Mouse (Mus musculus): ENCODE results near the gene Smndc1. TPM values are rescaled to one million over a fixed set of nuclear protein-coding genes. Genes with fewer than 3 reads are reported as not detected.
A peak's percentile ranks its signal among the peaks of the same experiment; 100 is the strongest.

The Smndc1 gene
- 45.4 and 47.2 TPM in 2 replicates for polyA plus RNA-seq (2016; fragmentation: Nextera tagmentation; extraction: Ambion mirVana)

GRCm38 (mm10) chr19:53390495-53391007 is at the start of gene Smndc1:
TSS of gene Smndc1 (minus strand) at chr19:53390578.
- H3K27ac ChIP-seq: peak within 1 kb of the TSS; percentile 99
- peak; percentile 100 for DNase-seq (ENCODE audit: extremely low spot score, low spot score)
- H3K4me1 ChIP-seq: peaks cover 22% of the 10 kb centered on the region
- H3K36me3 ChIP-seq (replicated peaks): peaks cover 37% of the 10 kb centered on the region
- H3K9me3 ChIP-seq: no peaks in the 10 kb centered on the region
- H3K27me3 ChIP-seq (ENCODE audit: poor library complexity, severe bottlenecking): no peaks in the 10 kb centered on the region
- peak within 1 kb of the TSS; percentile 85 for H3K4me3 ChIP-seq
- WGBS: under 1% methylated on average over 48 of the region's 48 CpGs

GRCm38 (mm10) chr19:53439340-53439739 is 49.0 kb upstream of the Smndc1 start:
- WGBS: 89% methylated on average over 7 of the region's 7 CpGs
- no peaks in the 10 kb centered on the region for H3K9me3 ChIP-seq

GRCm38 (mm10) chr19:53437991-53438390 is 47.6 kb upstream of the Smndc1 start:
- DNase-seq (ENCODE audit: extremely low spot score, low spot score): no peak
- Histone ChIP-seq H3K27ac (no peak overlapping the region), H3K27me3 (ENCODE audit: poor library complexity, severe bottlenecking) (peaks cover 5% of the 10 kb centered on the region; the same call in 1 of the 2 replicates), H3K4me1 (peaks cover 10% of the 10 kb centered on the region), H3K9me3 (no peaks in the 10 kb centered on the region), H3K4me3 (no peak overlapping the region), H3K36me3 (replicated peaks) (no peaks in the 10 kb centered on the region)
- 91% methylated on average over 8 of the region's 8 CpGs for WGBS

More at GRCm38 (mm10) chr19:53439340-53439739, 49.0 kb upstream of the Smndc1 start:
- Histone ChIP-seq H3K4me1 (peaks cover 13% of the 10 kb centered on the region), H3K27ac (no peak overlapping the region), H3K4me3 (no peak overlapping the region), H3K36me3 (replicated peaks) (no peaks in the 10 kb centered on the region), H3K27me3 (ENCODE audit: poor library complexity, severe bottlenecking) (peaks cover 9% of the 10 kb centered on the region; the same call in 1 of the 2 replicates)
- no peak for DNase-seq (ENCODE audit: extremely low spot score, low spot score)

GRCm38 (mm10) chr19:53437311-53437958 is 47.1 kb upstream of the Smndc1 start:
- H3K9me3 ChIP-seq: no peaks in the 10 kb centered on the region
- peaks cover 10% of the 10 kb centered on the region for H3K4me1 ChIP-seq
- no peak for DNase-seq (ENCODE audit: extremely low spot score, low spot score)
- no peak overlapping the region for H3K27ac ChIP-seq
- 78% methylated on average over 8 of the region's 8 CpGs for WGBS
- no peaks in the 10 kb centered on the region for H3K36me3 ChIP-seq (replicated peaks)
- H3K27me3 ChIP-seq (ENCODE audit: poor library complexity, severe bottlenecking): peaks cover 5% of the 10 kb centered on the region; the same call in 1 of the 2 replicates
- H3K4me3 ChIP-seq: no peak overlapping the region

- Histone ChIP-seq H3K27ac (no peak overlapping the region), H3K27me3 (ENCODE audit: poor library complexity, severe bottlenecking) (no peaks in the 10 kb centered on the region), H3K4me1 (peaks cover 20% of the 10 kb centered on the region), H3K9me3 (no peaks in the 10 kb centered on the region), H3K36me3 (replicated peaks) (no peaks in the 10 kb centered on the region), H3K4me3 (no peak overlapping the region)
- WGBS: 79% methylated on average over 10 of the region's 10 CpGs
- DNase-seq (ENCODE audit: extremely low spot score, low spot score): no peak
Measured at GRCm38 (mm10) chr19:53433949-53434689, 43.7 kb upstream of the Smndc1 start.

- Histone ChIP-seq H3K9me3 (no peaks in the 10 kb centered on the region), H3K27ac (peak overlapping the region; percentile 13), H3K4me3 (no peak overlapping the region), H3K4me1 (peaks cover 33% of the 10 kb centered on the region), H3K27me3 (ENCODE audit: poor library complexity, severe bottlenecking) (no peaks in the 10 kb centered on the region), H3K36me3 (replicated peaks) (no peaks in the 10 kb centered on the region)
- 84% methylated on average over 11 of the region's 11 CpGs for WGBS
- DNase-seq (ENCODE audit: extremely low spot score, low spot score): no peak
Measured at GRCm38 (mm10) chr19:53431003-53431402, 40.6 kb upstream of the Smndc1 start.

GRCm38 (mm10) chr19:53430356-53430755 is 40.0 kb upstream of the Smndc1 start:
- no peaks in the 10 kb centered on the region for H3K9me3 ChIP-seq
- no peak overlapping the region for H3K4me3 ChIP-seq
- H3K4me1 ChIP-seq: peaks cover 33% of the 10 kb centered on the region
- no peaks in the 10 kb centered on the region for H3K36me3 ChIP-seq (replicated peaks)
- H3K27me3 ChIP-seq (ENCODE audit: poor library complexity, severe bottlenecking): no peaks in the 10 kb centered on the region
- 78% methylated on average over 9 of the region's 9 CpGs for WGBS
- H3K27ac ChIP-seq: no peak overlapping the region
- no peak for DNase-seq (ENCODE audit: extremely low spot score, low spot score)

GRCm38 (mm10) chr19:53427817-53428216 is 37.4 kb upstream of the Smndc1 start:
- peaks cover 15% of the 10 kb centered on the region for H3K27me3 ChIP-seq (ENCODE audit: poor library complexity, severe bottlenecking)
- no peak for DNase-seq (ENCODE audit: extremely low spot score, low spot score)
- 70% methylated on average over 8 of the region's 8 CpGs for WGBS
- no peak overlapping the region for H3K4me3 ChIP-seq
- no peaks in the 10 kb centered on the region for H3K36me3 ChIP-seq (replicated peaks)
- H3K9me3 ChIP-seq: no peaks in the 10 kb centered on the region
- peaks cover 49% of the 10 kb centered on the region for H3K4me1 ChIP-seq
- H3K27ac ChIP-seq: peak overlapping the region; percentile 44; the same call in 1 of the 2 replicates

GRCm38 (mm10) chr19:53427346-53427745 is 37.0 kb upstream of the Smndc1 start:
- no peak overlapping the region for H3K4me3 ChIP-seq
- no peaks in the 10 kb centered on the region for H3K9me3 ChIP-seq
- DNase-seq (ENCODE audit: extremely low spot score, low spot score): no peak
- peaks cover 18% of the 10 kb centered on the region for H3K27me3 ChIP-seq (ENCODE audit: poor library complexity, severe bottlenecking)
- H3K4me1 ChIP-seq: peaks cover 53% of the 10 kb centered on the region
- H3K36me3 ChIP-seq (replicated peaks): no peaks in the 10 kb centered on the region
- peak overlapping the region; percentile 20; the same call in 1 of the 2 replicates for H3K27ac ChIP-seq
- 72% methylated on average over 7 of the region's 7 CpGs for WGBS

- H3K27me3 ChIP-seq (ENCODE audit: poor library complexity, severe bottlenecking): peaks cover 18% of the 10 kb centered on the region
- H3K4me3 ChIP-seq: no peak overlapping the region
- DNase-seq (ENCODE audit: extremely low spot score, low spot score): no peak
- H3K27ac ChIP-seq: no peak overlapping the region
- H3K36me3 ChIP-seq (replicated peaks): no peaks in the 10 kb centered on the region
- 90% methylated on average over 8 of the region's 8 CpGs for WGBS
- H3K4me1 ChIP-seq: peaks cover 56% of the 10 kb centered on the region
- H3K9me3 ChIP-seq: no peaks in the 10 kb centered on the region
Measured at GRCm38 (mm10) chr19:53425824-53426223, 35.4 kb upstream of the Smndc1 start.

- Histone ChIP-seq H3K9me3 (no peaks in the 10 kb centered on the region), H3K27ac (0 out of 2 replicates have a peak overlapping the region, but pooled peaks have one; percentile 20), H3K27me3 (ENCODE audit: poor library complexity, severe bottlenecking) (peaks cover 18% of the 10 kb centered on the region), H3K4me1 (peaks cover 52% of the 10 kb centered on the region), H3K36me3 (replicated peaks) (no peaks in the 10 kb centered on the region), H3K4me3 (no peak overlapping the region)
- DNase-seq (ENCODE audit: extremely low spot score, low spot score): no peak
- 75% methylated on average over 18 of the region's 18 CpGs for WGBS
Measured at GRCm38 (mm10) chr19:53424629-53425028, 34.3 kb upstream of the Smndc1 start.

GRCm38 (mm10) chr19:53423816-53424465 is 33.6 kb upstream of the Smndc1 start:
- no peak overlapping the region; the same call in 1 of the 2 replicates for H3K4me3 ChIP-seq
- H3K27me3 ChIP-seq (ENCODE audit: poor library complexity, severe bottlenecking): peaks cover 18% of the 10 kb centered on the region
- 72% methylated on average over 17 of the region's 17 CpGs for WGBS
- DNase-seq (ENCODE audit: extremely low spot score, low spot score): no peak
- H3K9me3 ChIP-seq: no peaks in the 10 kb centered on the region
- H3K4me1 ChIP-seq: peaks cover 52% of the 10 kb centered on the region
- H3K36me3 ChIP-seq (replicated peaks): no peaks in the 10 kb centered on the region
- H3K27ac ChIP-seq: no peak overlapping the region

All from forebrain, embryonic 10.5 days (tissue).